Mouse (Mus musculus) skeletal muscle tissue, adult 2 months (tissue): ENCODE measurements around the gene Wnt4.

Experiments used
- DNase-seq: peaks from one replicate; pipeline ENCODE4 v3.0.0-alpha.2; 2012; ENCODE audit warnings: low read depth, low spot score

The Wnt4 gene

GRCm38 (mm10) chr4:137305831-137306576 is 28.7 kb downstream of the Wnt4 start:
- DNase-seq, result no peak

GRCm38 (mm10) chr4:137306577-137306888 is 29.2 kb downstream of the Wnt4 start:
- no peak for DNase-seq

GRCm38 (mm10) chr4:137306991-137307706 is 29.9 kb downstream of the Wnt4 start:
- DNase-seq, result no peak

GRCm38 (mm10) chr4:137308377-137308776 is 31.1 kb downstream of the Wnt4 start:
- DNase-seq, result peak; percentile 42

- no peak for DNase-seq
Measured at GRCm38 (mm10) chr4:137313511-137313910, 36.2 kb downstream of the Wnt4 start.

GRCm38 (mm10) chr4:137314561-137314960 is 37.3 kb downstream of the Wnt4 start:
- peak; percentile 62 for DNase-seq

- DNase-seq, result no peak
Measured at GRCm38 (mm10) chr4:137315061-137315460, 37.8 kb downstream of the Wnt4 start.

- DNase-seq, result no peak
Measured at GRCm38 (mm10) chr4:137316027-137316770, 38.9 kb downstream of the Wnt4 start.

- DNase-seq, result no peak
Measured at GRCm38 (mm10) chr4:137324926-137325325, 47.6 kb downstream of the Wnt4 start.

GRCm38 (mm10) chr4:137326494-137326893 is 49.2 kb downstream of the Wnt4 start:
- DNase-seq, result no peak

- DNase-seq, result no peak
Measured at GRCm38 (mm10) chr4:137332051-137332450, 54.8 kb downstream of the Wnt4 start.

- no peak for DNase-seq
Measured at GRCm38 (mm10) chr4:137336468-137336867, 59.2 kb downstream of the Wnt4 start.

GRCm38 (mm10) chr4:137339415-137339814 is 62.1 kb downstream of the Wnt4 start:
- DNase-seq, result peak; percentile 30

- DNase-seq, result no peak
Measured at GRCm38 (mm10) chr4:137342816-137343215, 65.5 kb downstream of the Wnt4 start.

- no peak for DNase-seq
Measured at GRCm38 (mm10) chr4:137345112-137345511, 67.8 kb downstream of the Wnt4 start.

- DNase-seq, result no peak
Measured at GRCm38 (mm10) chr4:137345790-137346189, 68.5 kb downstream of the Wnt4 start.
